Mouse (Mus musculus): Measurements from ENCODE around the gene Qsox1. TPM values are rescaled to one million over a fixed set of nuclear protein-coding genes. Genes with fewer than 3 reads are reported as not detected.

The Qsox1 gene
- polyA plus RNA-seq, 1 experiment from 2014 or later = 29.4 TPM

DNA sequence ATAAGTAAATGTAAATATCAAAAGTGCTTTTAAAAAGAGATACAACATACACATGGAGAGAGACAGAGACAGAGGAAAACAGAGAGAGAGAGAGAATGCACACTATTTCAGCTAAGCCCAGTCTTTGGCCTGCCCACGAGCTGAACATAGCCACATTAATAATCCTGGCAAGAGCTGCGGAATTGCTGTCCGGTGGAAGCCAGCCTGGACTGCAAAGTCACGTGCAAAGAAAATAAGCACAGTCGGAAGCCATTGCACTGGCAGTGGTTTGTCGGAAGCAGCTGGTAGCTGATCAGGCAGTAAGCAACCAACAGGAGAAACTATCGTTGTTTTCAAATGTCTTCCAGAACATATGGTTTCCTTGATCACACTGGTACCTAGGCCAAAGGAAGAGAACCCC is 55.1 kb downstream of the Qsox1 start:
- Histone ChIP-seq H3K36me3 (no peaks in the 10 kb centered on the region), H3K9me3 (replicated peaks) (no peaks in the 10 kb centered on the region), H3K4me3 (replicated peaks) (no peak overlapping the region), H3K9ac (no peak overlapping the region), H3K4me2 (no peak overlapping the region), H3K27me3 (peaks cover 15% of the 10 kb centered on the region), H3K27ac (no peak overlapping the region), H3K4me1 (no peaks in the 10 kb centered on the region)
- WGBS = 62% methylated on average over 7 of the region's 7 CpGs
- no peak for ATAC-seq (replicated peaks; ENCODE audit: low FRiP score)

- Histone ChIP-seq H3K4me2 (no peak overlapping the region), H3K4me3 (replicated peaks) (no peak overlapping the region), H3K27me3 (peaks cover 57% of the 10 kb centered on the region), H3K9ac (no peak overlapping the region), H3K36me3 (no peaks in the 10 kb centered on the region), H3K9me3 (replicated peaks) (no peaks in the 10 kb centered on the region), H3K27ac (no peak overlapping the region), H3K4me1 (peaks cover 14% of the 10 kb centered on the region)
- no peak for ATAC-seq (replicated peaks; ENCODE audit: low FRiP score)
- WGBS = 79% methylated on average over 9 of the region's 9 CpGs
These were observed 59.3 kb downstream of the Qsox1 start for GRCm38 (mm10) chr1:155753411-155753810.

DNA sequence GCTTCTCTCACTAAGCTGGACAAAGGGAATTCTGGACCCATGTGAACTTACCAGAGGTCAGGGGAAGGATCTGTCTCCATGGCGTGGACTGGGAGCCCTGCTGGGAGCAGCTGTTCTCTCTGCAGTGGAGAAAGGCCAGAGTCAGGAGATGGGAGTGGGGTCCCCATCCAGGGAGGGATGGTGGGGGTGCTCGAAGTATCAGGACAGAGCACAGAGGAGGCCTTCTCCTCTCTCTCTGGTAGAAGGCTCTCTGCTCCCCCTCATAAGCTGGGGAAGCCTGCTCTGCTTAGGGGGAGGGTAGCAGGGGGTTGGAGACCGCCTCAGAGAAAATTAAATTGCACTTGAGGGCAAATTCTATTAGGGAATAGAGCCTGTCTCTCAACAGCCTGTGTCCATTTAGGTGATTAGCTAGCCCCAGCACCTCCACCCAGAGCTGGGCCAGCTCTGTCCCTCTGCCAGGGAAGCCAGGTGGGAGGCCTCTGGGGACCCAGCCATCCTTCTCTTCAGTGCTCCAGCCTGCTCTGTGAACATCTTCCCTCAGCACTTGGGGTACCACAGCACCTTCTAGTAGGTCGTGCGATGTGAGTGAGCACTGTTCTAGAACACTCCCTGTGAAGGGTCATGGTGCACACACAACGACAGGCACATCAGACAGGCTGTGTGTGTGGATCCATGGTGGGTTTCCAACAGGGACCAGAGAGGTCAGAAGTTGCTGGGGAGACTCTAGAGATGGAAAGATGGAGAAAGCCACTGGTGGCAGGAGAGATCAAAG is 61.0 kb downstream of the Qsox1 start, which contains the start of gene Lhx4:
Gene Lhx4, minus strand, starts transcription at position 201 of the 772 bp plus-strand sequence.
- Histone ChIP-seq H3K27me3 (peaks cover 75% of the 10 kb centered on the region), H3K9ac (no peak within 1 kb of the TSS), H3K9me3 (replicated peaks) (no peaks in the 10 kb centered on the region), H3K27ac (no peak within 1 kb of the TSS), H3K36me3 (no peaks in the 10 kb centered on the region), H3K4me3 (replicated peaks) (no peak within 1 kb of the TSS), H3K4me2 (no peak within 1 kb of the TSS), H3K4me1 (peaks cover 14% of the 10 kb centered on the region)
- no peak for ATAC-seq (replicated peaks; ENCODE audit: low FRiP score)
- WGBS = 63% methylated on average over 6 of the region's 6 CpGs

GRCm38 (mm10) chr1:155750517-155751178 is 62.0 kb downstream of the Qsox1 start:
- H3K9ac ChIP-seq = no peak overlapping the region
- no peak overlapping the region for H3K4me3 ChIP-seq (replicated peaks)
- WGBS = 7% methylated on average over 11 of the region's 11 CpGs
- H3K9me3 ChIP-seq (replicated peaks) = no peaks in the 10 kb centered on the region
- no peak overlapping the region for H3K27ac ChIP-seq
- ATAC-seq (replicated peaks; ENCODE audit: low FRiP score) = peak; percentile 96
- H3K4me2 ChIP-seq = no peak overlapping the region
- peaks cover 85% of the 10 kb centered on the region for H3K27me3 ChIP-seq
- no peaks in the 10 kb centered on the region for H3K36me3 ChIP-seq
- H3K4me1 ChIP-seq = peaks cover 14% of the 10 kb centered on the region

- Histone ChIP-seq H3K27me3 (peaks cover 92% of the 10 kb centered on the region), H3K4me3 (replicated peaks) (no peak overlapping the region)
- 76% methylated on average over 5 of the region's 5 CpGs for WGBS
These were observed 64.8 kb downstream of the Qsox1 start for GRCm38 (mm10) chr1:155747911-155748310.

GRCm38 (mm10) chr1:155747011-155747410 is 65.7 kb downstream of the Qsox1 start:
- H3K9me3 ChIP-seq (replicated peaks) = no peaks in the 10 kb centered on the region
- no peaks in the 10 kb centered on the region for H3K36me3 ChIP-seq
- H3K27me3 ChIP-seq = peaks cover 92% of the 10 kb centered on the region
- WGBS = 7% methylated on average over 8 of the region's 8 CpGs
- no peak overlapping the region for H3K4me2 ChIP-seq
- ATAC-seq (replicated peaks; ENCODE audit: low FRiP score) = no peak
- no peak overlapping the region for H3K27ac ChIP-seq
- H3K9ac ChIP-seq = no peak overlapping the region
- peaks cover 28% of the 10 kb centered on the region for H3K4me1 ChIP-seq
- H3K4me3 ChIP-seq (replicated peaks) = no peak overlapping the region

More at GRCm38 (mm10) chr1:155747911-155748310, 64.8 kb downstream of the Qsox1 start:
- Histone ChIP-seq H3K9me3 (replicated peaks) (no peaks in the 10 kb centered on the region), H3K27ac (no peak overlapping the region), H3K36me3 (no peaks in the 10 kb centered on the region), H3K4me2 (no peak overlapping the region), H3K9ac (no peak overlapping the region), H3K4me1 (peaks cover 19% of the 10 kb centered on the region)
- no peak for ATAC-seq (replicated peaks; ENCODE audit: low FRiP score)

GRCm38 (mm10) chr1:155742411-155743363 is 70.0 kb downstream of the Qsox1 start:
- ATAC-seq (replicated peaks; ENCODE audit: low FRiP score) = peak; percentile 63
- Histone ChIP-seq H3K4me1 (peaks cover 35% of the 10 kb centered on the region), H3K9ac (peak overlapping the region; percentile 24), H3K27ac (no peak overlapping the region), H3K4me3 (replicated peaks) (peak overlapping the region; percentile 55), H3K4me2 (peak overlapping the region; percentile 98), H3K9me3 (replicated peaks) (no peaks in the 10 kb centered on the region), H3K36me3 (no peaks in the 10 kb centered on the region), H3K27me3 (peaks cover 92% of the 10 kb centered on the region)
- under 1% methylated on average over 79 of the region's 81 CpGs for WGBS

GRCm38 (mm10) chr1:155741988-155742387 is 70.7 kb downstream of the Qsox1 start:
- H3K4me3 ChIP-seq (replicated peaks) = peak overlapping the region; percentile 55
- no peaks in the 10 kb centered on the region for H3K36me3 ChIP-seq
- peak; percentile 68 for ATAC-seq (replicated peaks; ENCODE audit: low FRiP score)
- peak overlapping the region; percentile 24; the same call in 1 of the 2 replicates for H3K9ac ChIP-seq
- no peak overlapping the region for H3K27ac ChIP-seq
- H3K4me2 ChIP-seq = peak overlapping the region; percentile 98
- peaks cover 92% of the 10 kb centered on the region for H3K27me3 ChIP-seq
- H3K9me3 ChIP-seq (replicated peaks) = no peaks in the 10 kb centered on the region
- H3K4me1 ChIP-seq = peaks cover 42% of the 10 kb centered on the region
- under 1% methylated on average over 25 of the region's 26 CpGs for WGBS

- ATAC-seq (replicated peaks; ENCODE audit: low FRiP score) = peak; percentile 37; the same call in 1 of the 2 replicates
These were observed 71.2 kb downstream of the Qsox1 start for GRCm38 (mm10) chr1:155741378-155741945.

GRCm38 (mm10) chr1:155740622-155741377 is 71.9 kb downstream of the Qsox1 start:
- H3K9me3 ChIP-seq (replicated peaks) = no peaks in the 10 kb centered on the region
- peaks cover 92% of the 10 kb centered on the region for H3K27me3 ChIP-seq
- H3K36me3 ChIP-seq = no peaks in the 10 kb centered on the region
- peak overlapping the region; percentile 55 for H3K4me3 ChIP-seq (replicated peaks)
- no peak overlapping the region for H3K9ac ChIP-seq
- H3K4me2 ChIP-seq = peak overlapping the region; percentile 98
- no peak overlapping the region for H3K27ac ChIP-seq
- ATAC-seq (replicated peaks; ENCODE audit: low FRiP score) = 0 out of 2 replicates have a peak, but pooled peaks have one; percentile 13
- under 1% methylated on average over 44 of the region's 44 CpGs for WGBS
- peaks cover 45% of the 10 kb centered on the region for H3K4me1 ChIP-seq

More at GRCm38 (mm10) chr1:155741378-155741945, 71.2 kb downstream of the Qsox1 start:
- Histone ChIP-seq H3K4me2 (peak overlapping the region; percentile 98), H3K9ac (no peak overlapping the region), H3K36me3 (no peaks in the 10 kb centered on the region), H3K4me1 (peaks cover 45% of the 10 kb centered on the region), H3K9me3 (replicated peaks) (no peaks in the 10 kb centered on the region), H3K27me3 (peaks cover 92% of the 10 kb centered on the region), H3K4me3 (replicated peaks) (peak overlapping the region; percentile 55), H3K27ac (no peak overlapping the region)
- WGBS = under 1% methylated on average over 34 of the region's 34 CpGs

All from kidney, embryonic 15.5 days (tissue).